Mouse (Mus musculus): ENCODE data around the gene Ifnz.
"Not testable (repeated sequence)": the region's sequence is repeated elsewhere in the genome, so short reads cannot be mapped to it uniquely, and the experiment has no call there.

- TF ChIP-seq CTCF (conservative IDR thresholded peaks at IDR 0.05; ENCODE audit: insufficient read depth, insufficient read length, low read depth, low read length); POLR2A (IDR thresholded peaks at IDR 0.05; ENCODE audit: low read depth, low read length): not testable (repeated sequence)
These were observed 25.1 kb upstream of the Ifnz start for GRCm38 (mm10) chr4:88756581-88757513.

Measured in kidney, adult 2 months (tissue).